ENCODE assay signal across 12 mouse cellular contexts in genomic region chr10:121370777-121371176, GRCm38 (mm10). TPM values are rescaled to one million over a fixed set of nuclear protein-coding genes. Genes with fewer than 3 reads are reported as not detected.
DNase-seq lines count a peak whose midpoint lies in the region; ATAC-seq and TF ChIP-seq lines count a peak whose summit lies in the region.
"Had no signal": no experiment of that assay in that cellular context is flagged by ENCODE, and none has a peak within 500 bp of the region (broad histone marks: within the 10 kb centered on the region; RNA-seq: fewer than 3 reads in every experiment).

No protein-coding gene starts in this region.

- TF ChIP-seq EP300 in heart, postnatal 0 days (IDR thresholded peaks at IDR 0.05; ENCODE audit: low read depth) = no peak
- TF ChIP-seq EP300 in lung, postnatal 0 days (IDR thresholded peaks at IDR 0.05) = no peak

- DNase-seq in heart, postnatal 0 days (ENCODE audit: low spot score) = no peak
- DNase-seq in heart, postnatal 25 days (ENCODE audit: low spot score) = no peak
- DNase-seq in lung, postnatal 0 days (ENCODE audit: low spot score) = no peak
- no peak for DNase-seq in lung, postnatal 14 days
- peak; percentile 52 for DNase-seq in ES-CJ7 (ENCODE audit: low read depth, low spot score)
- DNase-seq in retina, embryonic 14.5 days (ENCODE audit: low spot score) = peak; percentile 22
- no peak for DNase-seq in gastrocnemius, postnatal 14 days
- no peak for DNase-seq in forebrain, embryonic 11.5 days (ENCODE audit: low spot score)
- DNase-seq: cerebellum, postnatal 36 days; liver, embryonic 13.5 days had no signal

- H3K4me1 ChIP-seq in heart, postnatal 0 days (ENCODE audit: control insufficient read depth, insufficient read depth) = peaks cover 6% of the 10 kb centered on the region; the same call in 1 of the 2 replicates
- H3K4me1 ChIP-seq in lung, postnatal 0 days (ENCODE audit: insufficient read depth, low read depth, low read length) = no peaks in the 10 kb centered on the region
- H3K4me1 ChIP-seq in forebrain, embryonic 11.5 days (replicated peaks; ENCODE audit: control insufficient read depth, insufficient read depth, low read length) = peaks cover 4% of the 10 kb centered on the region

- TF ChIP-seq CTCF in heart, postnatal 0 days (IDR thresholded peaks at IDR 0.05; ENCODE audit: low read depth) = peak; percentile 21
- peak; percentile 49 for TF ChIP-seq CTCF in lung, postnatal 0 days (IDR thresholded peaks at IDR 0.05)

- H3K9me3 ChIP-seq in heart, postnatal 0 days (replicated peaks; ENCODE audit: control insufficient read depth, low read length) = no peaks in the 10 kb centered on the region
- no peaks in the 10 kb centered on the region for H3K9me3 ChIP-seq in lung, postnatal 0 days (ENCODE audit: low read length)
- H3K9me3 ChIP-seq in forebrain, embryonic 11.5 days (ENCODE audit: control insufficient read depth, low read length) = no peaks in the 10 kb centered on the region
- H3K9me3 ChIP-seq: heart, embryonic 15.5 days; liver, embryonic 13.5 days had no signal

- H3K27ac ChIP-seq in heart, postnatal 0 days (ENCODE audit: low read depth) = no peak overlapping the region
- H3K27ac ChIP-seq in lung, postnatal 0 days (ENCODE audit: low read length) = no peak overlapping the region
- no peak overlapping the region for H3K27ac ChIP-seq in forebrain, embryonic 11.5 days (ENCODE audit: low read depth, low read length)
- H3K27ac ChIP-seq: heart, embryonic 15.5 days; liver, embryonic 13.5 days had no signal

- intact Hi-C loops in heart, postnatal 25 days (cut with DNase I) = no loop called here
- intact Hi-C loops in gastrocnemius, postnatal 14 days (cut with DNase I; ENCODE audit: low total_unique reads) = no loop called here

- no peak overlapping the region for H3K4me3 ChIP-seq in heart, postnatal 0 days (ENCODE audit: low read depth, low read length)
- no peak overlapping the region for H3K4me3 ChIP-seq in lung, postnatal 0 days (ENCODE audit: low read depth, low read length)
- H3K4me3 ChIP-seq in forebrain, embryonic 11.5 days (ENCODE audit: low read depth, low read length) = no peak overlapping the region
- H3K4me3 ChIP-seq: heart, embryonic 15.5 days; liver, embryonic 13.5 days had no signal

- H3K36me3 ChIP-seq in heart, postnatal 0 days (replicated peaks; ENCODE audit: control insufficient read depth, insufficient read depth, low read length) = peaks cover 32% of the 10 kb centered on the region
- peaks cover 13% of the 10 kb centered on the region; the same call in 1 of the 2 replicates for H3K36me3 ChIP-seq in lung, postnatal 0 days (ENCODE audit: insufficient read depth, low read length)
- no peaks in the 10 kb centered on the region; the same call in 1 of the 2 replicates for H3K36me3 ChIP-seq in forebrain, embryonic 11.5 days (ENCODE audit: control insufficient read depth, insufficient read depth, low read length)

- no peak for ATAC-seq in heart, postnatal 0 days (ENCODE audit: insufficient read depth, low read depth)
- ATAC-seq in lung, postnatal 0 days = no peak
- no peak for ATAC-seq in forebrain, embryonic 11.5 days (replicated peaks; ENCODE audit: low FRiP score)
- ATAC-seq: midbrain, embryonic 16.5 days had no signal

- no peak overlapping the region for H3K4me2 ChIP-seq in heart, postnatal 0 days (ENCODE audit: low read depth, low read length)
- no peak overlapping the region for H3K4me2 ChIP-seq in lung, postnatal 0 days (replicated peaks; ENCODE audit: low read depth, low read length)
- H3K4me2 ChIP-seq in forebrain, embryonic 11.5 days (ENCODE audit: low read depth, low read length, severe bottlenecking) = no peak overlapping the region
- H3K4me2 ChIP-seq: heart, embryonic 15.5 days; liver, embryonic 13.5 days had no signal

- no peaks in the 10 kb centered on the region for H3K27me3 ChIP-seq in heart, postnatal 0 days (ENCODE audit: control insufficient read depth, insufficient read depth, low read length)
- H3K27me3 ChIP-seq in lung, postnatal 0 days (replicated peaks; ENCODE audit: insufficient read depth, low read length) = no peaks in the 10 kb centered on the region
- no peaks in the 10 kb centered on the region for H3K27me3 ChIP-seq in forebrain, embryonic 11.5 days (ENCODE audit: control insufficient read depth, insufficient read depth, low read length)
- H3K27me3 ChIP-seq: heart, embryonic 15.5 days; liver, embryonic 13.5 days had no signal

- H3K9ac ChIP-seq in heart, postnatal 0 days (replicated peaks; ENCODE audit: low read depth, low read length) = no peak overlapping the region
- no peak overlapping the region for H3K9ac ChIP-seq in lung, postnatal 0 days (replicated peaks; ENCODE audit: low read depth)
- H3K9ac ChIP-seq in forebrain, embryonic 11.5 days (ENCODE audit: low read length) = no peak overlapping the region
- H3K9ac ChIP-seq: heart, embryonic 15.5 days; liver, embryonic 13.5 days had no signal

- 93% methylated on average over 6 of the region's 6 CpGs for WGBS in heart, postnatal 0 days
- 92% methylated on average over 6 of the region's 6 CpGs for WGBS in lung, postnatal 0 days
- 93% methylated on average over 6 of the region's 6 CpGs for WGBS in forebrain, embryonic 11.5 days

RNA-seq across cellular contexts. Expression of gene Gns, which starts 5.9 kb away (rescaled TPM):
- total RNA-seq in heart, postnatal 0 days (2014; rRNA removed; ENCODE audit: low replicate concordance) = 50.4 and 57.5 TPM in 2 replicates
- 25.2 and 26.1 TPM in 2 replicates for polyA plus RNA-seq in heart, postnatal 0 days (2015; fragmentation: Nextera tagmentation; extraction: Ambion mirVana)
- 10 to 100 TPM; 67.8 to 72.4 TPM for total RNA-seq in heart, postnatal 25 days (2021)
- 40.8 and 41.4 TPM in 2 replicates for polyA plus RNA-seq in lung, postnatal 0 days (2015; fragmentation: Nextera tagmentation; extraction: Ambion mirVana)
- total RNA-seq in gastrocnemius, postnatal 14 days (2021) = 10 to 100 TPM; 35.4 to 36.9 TPM
- polyA plus RNA-seq in forebrain, embryonic 11.5 days (2014; fragmentation: Nextera tagmentation; extraction: Ambion mirVana) = 43.1 and 45.6 TPM in 2 replicates

RNA-seq across cellular contexts. Expression of gene Tbc1d30, which starts 19.7 kb away (rescaled TPM):
- 0.58 and 14.7 TPM in 2 replicates for total RNA-seq in heart, postnatal 0 days (2014; rRNA removed; ENCODE audit: low replicate concordance)
- polyA plus RNA-seq in heart, postnatal 0 days (2015; fragmentation: Nextera tagmentation; extraction: Ambion mirVana) = 1.1 and 1.2 TPM in 2 replicates
- 1 to 10 TPM; 2.0 to 3.0 TPM for total RNA-seq in heart, postnatal 25 days (2021)
- 4.2 and 4.4 TPM in 2 replicates for polyA plus RNA-seq in lung, postnatal 0 days (2015; fragmentation: Nextera tagmentation; extraction: Ambion mirVana)
- total RNA-seq in gastrocnemius, postnatal 14 days (2021) = under 1 TPM; 0.31 to 0.84 TPM
- polyA plus RNA-seq in forebrain, embryonic 11.5 days (2014; fragmentation: Nextera tagmentation; extraction: Ambion mirVana) = 3.0 and 3.3 TPM in 2 replicates

Comparison
In these comparisons a context has a peak if more than half of its experiments do, and no peak if none do; other contexts are left out.
1. DNase-seq: peak in ES-CJ7 (single experiment) and retina, embryonic 14.5 days (single experiment); none in heart, postnatal 0 days (single experiment), heart, postnatal 25 days (single experiment), lung, postnatal 0 days (single experiment), lung, postnatal 14 days (single experiment), gastrocnemius, postnatal 14 days (single experiment) and forebrain, embryonic 11.5 days (single experiment).